17 mouse cellular contexts compared by ENCODE assay signal in genomic region chr2:109621595-109621994, GRCm38 (mm10). TPM values are rescaled to one million over a fixed set of nuclear protein-coding genes. Genes with fewer than 3 reads are reported as not detected.
"Had no signal": no experiment of that assay in that cellular context is flagged by ENCODE, and none has a peak within 500 bp of the region (broad histone marks: within the 10 kb centered on the region; RNA-seq: fewer than 3 reads in every experiment).

No protein-coding gene starts in this region.

- H3K27me3 ChIP-seq: liver, embryonic 13.5 days; neural tube, embryonic 12.5 days had no signal

- H3K27ac ChIP-seq: kidney, embryonic 15.5 days; left cerebral cortex, adult 2 months; liver, embryonic 13.5 days; neural tube, embryonic 12.5 days; neural tube, embryonic 15.5 days had no signal

- H3K36me3 ChIP-seq: kidney, embryonic 15.5 days; liver, embryonic 13.5 days; neural tube, embryonic 12.5 days; neural tube, embryonic 15.5 days had no signal

- H3K4me3 ChIP-seq: kidney, embryonic 15.5 days; left cerebral cortex, adult 2 months; liver, embryonic 13.5 days; neural tube, embryonic 12.5 days; neural tube, embryonic 15.5 days had no signal

- DNase-seq: kidney, adult 8-10 months; kidney, postnatal 10 days; kidney, postnatal 36 days; layer of hippocampus, postnatal 36 days; liver, embryonic 13.5 days; lung, adult 2 months; lung, postnatal 14 days; lung, postnatal 4 days; thymus, adult 18-20 months; thymus, postnatal 36 days had no signal

- H3K9ac ChIP-seq: kidney, embryonic 15.5 days; liver, embryonic 13.5 days; neural tube, embryonic 12.5 days; neural tube, embryonic 15.5 days had no signal

- H3K9me3 ChIP-seq: kidney, embryonic 15.5 days; liver, embryonic 13.5 days; neural tube, embryonic 12.5 days; neural tube, embryonic 15.5 days had no signal

- H3K4me1 ChIP-seq: kidney, embryonic 15.5 days; liver, embryonic 13.5 days; neural tube, embryonic 12.5 days; neural tube, embryonic 15.5 days had no signal

- H3K4me2 ChIP-seq: kidney, embryonic 15.5 days; liver, embryonic 13.5 days; neural tube, embryonic 12.5 days; neural tube, embryonic 15.5 days had no signal

RNA-seq across cellular contexts. Expression of gene Bdnf, which starts 52.9 kb away (rescaled TPM):
- total RNA-seq: megakaryocyte progenitor cell, adult 5-6 weeks; megakaryocyte-erythroid progenitor cell, adult 5-6 weeks had no signal
- polyA plus RNA-seq: small intestine, adult 2 months had no signal
